Mouse (Mus musculus) thymus, postnatal 14 days (tissue): ENCODE measurements around the gene Mbnl1.

ENCODE experiments used
- DNase-seq: peaks from one replicate; pipeline ENCODE4 v3.0.0; 2021

Mbnl1 gene

DNA sequence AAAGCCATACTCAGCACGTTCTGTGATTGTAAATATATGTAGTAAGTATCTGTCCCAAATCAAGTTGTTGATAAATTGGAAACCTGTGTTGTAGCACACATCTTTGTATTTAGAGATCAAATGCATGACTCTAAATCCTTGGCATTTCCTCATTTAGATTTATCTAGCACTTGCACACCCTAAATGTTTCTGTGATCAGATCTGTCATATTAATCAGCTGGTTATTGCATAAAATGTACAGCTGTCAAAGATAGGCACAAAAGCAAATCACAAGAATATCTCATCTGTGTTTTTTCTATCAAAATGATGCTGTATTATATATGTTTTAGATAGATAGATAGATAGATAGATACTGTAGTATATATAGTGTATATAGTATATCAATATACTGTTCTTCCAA is 98.9 kb downstream of the Mbnl1 start:
- no peak for DNase-seq

DNA sequence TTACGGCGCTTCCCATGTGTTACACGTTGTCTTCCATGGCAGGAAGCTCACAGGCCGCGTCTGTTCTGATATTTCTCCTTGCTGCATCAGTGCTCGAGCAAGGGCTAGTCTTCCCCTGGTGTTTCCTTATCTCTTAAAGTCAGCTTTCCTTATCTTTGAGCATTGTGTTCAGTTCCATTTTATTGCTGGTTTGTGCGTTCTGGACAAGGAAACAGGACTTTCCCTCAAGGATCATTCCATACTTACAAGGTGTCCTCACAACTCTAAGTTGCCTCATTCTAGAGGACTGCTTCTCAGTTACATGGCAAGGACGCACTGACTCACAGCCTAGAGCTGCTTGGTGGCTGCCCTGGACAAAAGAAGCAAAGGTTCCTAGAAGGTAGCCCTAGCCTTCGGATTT is 101.6 kb downstream of the Mbnl1 start:
- DNase-seq: no peak

DNA sequence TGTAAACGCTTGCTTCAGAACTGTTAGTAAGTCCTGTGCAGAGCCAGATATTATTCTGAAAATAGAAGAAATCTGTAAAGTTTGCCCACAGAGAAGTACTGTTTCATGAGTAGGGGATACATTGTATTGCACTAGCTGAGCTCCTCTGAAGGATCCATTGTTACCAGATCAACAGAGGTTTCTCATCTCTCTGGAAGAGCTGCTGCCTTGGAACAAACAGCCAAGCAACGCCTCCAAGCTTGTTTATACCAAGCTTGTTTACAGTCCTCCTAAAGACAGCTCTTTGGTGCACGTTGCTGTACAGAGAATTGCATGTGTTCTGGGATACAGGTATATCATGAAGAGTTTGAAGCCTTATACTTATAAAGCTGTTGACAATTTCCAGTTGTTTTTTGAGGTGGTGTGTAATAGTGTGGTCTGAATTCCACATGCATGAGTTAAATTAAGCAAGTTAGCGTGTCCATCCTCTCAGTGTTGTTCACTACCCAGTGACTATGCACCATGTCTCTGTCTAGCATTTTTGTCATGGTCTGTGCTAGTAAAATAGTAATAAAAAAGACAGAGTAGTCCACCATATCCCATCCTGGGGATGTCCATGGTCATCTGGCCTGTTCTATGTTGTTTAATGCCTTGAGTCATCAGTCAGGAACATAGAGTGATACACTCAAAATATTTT is 102.4 kb downstream of the Mbnl1 start:
- DNase-seq: no peak

DNA sequence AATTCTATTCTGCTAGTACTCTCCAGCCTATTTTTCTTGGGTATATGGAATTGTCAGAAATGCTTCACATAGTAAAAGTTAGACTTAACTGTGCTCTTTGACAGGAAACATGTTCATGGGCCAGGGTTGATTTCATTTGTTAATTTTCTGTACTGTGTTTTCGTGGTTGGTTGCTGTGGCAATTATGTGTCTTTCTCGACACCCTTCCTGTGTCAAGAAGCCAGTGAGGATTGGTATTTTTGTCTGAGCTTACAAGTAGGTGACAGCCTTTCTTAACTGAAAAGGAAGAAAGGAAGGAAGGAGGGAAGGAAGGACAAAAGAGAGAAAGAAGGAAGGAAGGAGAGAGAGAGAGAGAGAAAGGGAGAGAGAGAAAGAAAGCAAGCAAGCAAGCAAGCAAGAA is 103.3 kb downstream of the Mbnl1 start:
- no peak for DNase-seq

DNA sequence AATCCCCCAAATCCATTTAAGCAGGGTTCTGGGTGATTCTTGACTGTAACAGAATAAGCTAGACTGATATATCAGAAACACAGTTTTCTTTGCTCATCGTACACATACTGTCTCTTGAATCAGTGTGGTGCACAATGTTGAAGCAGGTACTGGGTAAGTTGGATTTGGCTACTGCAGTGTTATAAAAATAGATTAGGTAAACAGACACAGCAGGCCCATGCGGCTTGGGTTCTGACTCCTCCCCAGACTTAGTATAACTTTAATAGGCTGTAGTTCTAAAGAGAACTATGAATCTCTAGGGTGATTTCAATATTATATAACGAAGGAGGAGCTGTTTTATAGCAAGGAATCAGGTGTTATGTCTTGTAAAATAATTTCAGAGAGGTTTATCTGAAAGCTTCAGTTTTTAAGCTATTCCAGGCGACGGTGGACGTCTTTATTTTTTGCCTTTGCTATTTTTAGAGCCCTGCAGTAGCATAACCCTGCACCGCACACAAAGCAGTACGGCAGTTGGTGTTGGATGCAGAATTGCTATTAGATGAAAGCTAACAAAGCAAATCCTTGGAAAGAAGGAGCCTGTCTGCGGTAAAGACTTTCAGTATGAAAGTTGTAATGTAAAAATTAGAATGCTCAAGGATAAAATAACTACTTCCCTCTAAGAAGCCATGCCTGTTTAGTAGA is 103.9 kb downstream of the Mbnl1 start:
- DNase-seq: no peak

DNA sequence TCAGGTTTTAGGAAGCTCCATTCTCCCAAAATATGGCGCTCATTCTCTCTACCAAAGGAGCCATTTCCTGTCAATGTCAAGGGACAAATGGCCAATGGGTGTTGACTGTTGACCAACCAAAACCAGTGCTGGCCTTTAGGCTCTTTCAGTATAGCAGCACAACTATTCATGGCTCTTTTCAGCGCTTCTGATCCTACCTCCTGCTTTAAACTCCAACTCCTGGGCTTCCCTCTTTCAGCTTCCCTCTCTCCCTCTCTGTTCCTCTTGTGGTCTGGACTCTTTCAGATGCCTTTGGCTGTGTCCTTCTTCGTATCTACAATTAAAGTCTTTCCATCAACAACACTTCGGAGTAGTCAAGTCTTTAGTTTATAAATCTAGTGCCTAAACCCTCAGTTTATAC is 107.2 kb downstream of the Mbnl1 start:
- DNase-seq: no peak

DNA sequence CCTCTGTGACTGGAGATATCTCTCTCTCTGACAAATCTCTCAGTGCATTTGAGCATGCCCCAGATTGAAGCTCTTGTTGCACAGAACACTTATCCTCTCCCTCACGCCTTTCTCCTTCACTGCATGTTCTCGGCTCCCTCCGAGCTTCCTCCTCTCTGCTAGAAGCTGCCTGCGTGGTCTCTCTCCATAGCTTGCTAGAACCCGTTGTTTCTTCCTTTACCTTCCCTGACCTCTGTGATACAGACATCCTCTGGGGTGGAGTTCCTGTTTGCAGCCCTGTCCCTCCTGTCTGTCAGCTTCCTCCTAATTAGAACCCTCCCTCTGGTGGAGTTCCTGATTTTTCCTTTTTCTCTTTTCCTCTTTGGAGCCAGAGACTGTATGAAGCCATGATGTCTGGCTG is 108.1 kb downstream of the Mbnl1 start:
- DNase-seq: no peak

DNA sequence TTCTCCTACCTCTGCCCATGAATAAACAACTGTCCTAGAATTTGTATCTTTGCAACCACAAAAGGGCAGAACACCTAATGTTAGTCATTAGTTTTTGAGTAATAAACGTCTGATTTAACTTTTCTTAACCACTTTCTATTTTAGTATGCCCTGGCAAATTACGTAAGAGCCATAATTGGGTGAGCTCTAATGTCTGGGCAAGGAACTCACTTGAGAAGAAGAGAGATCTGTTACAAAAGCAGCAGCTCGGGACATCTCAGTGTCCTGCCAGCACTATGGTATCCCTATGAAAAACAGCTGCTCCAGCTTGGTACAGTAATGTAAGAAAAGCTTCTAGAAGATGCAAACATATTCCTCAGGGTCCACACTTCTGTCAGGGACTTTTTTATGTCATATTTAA is 109.5 kb downstream of the Mbnl1 start:
- DNase-seq: no peak

DNA sequence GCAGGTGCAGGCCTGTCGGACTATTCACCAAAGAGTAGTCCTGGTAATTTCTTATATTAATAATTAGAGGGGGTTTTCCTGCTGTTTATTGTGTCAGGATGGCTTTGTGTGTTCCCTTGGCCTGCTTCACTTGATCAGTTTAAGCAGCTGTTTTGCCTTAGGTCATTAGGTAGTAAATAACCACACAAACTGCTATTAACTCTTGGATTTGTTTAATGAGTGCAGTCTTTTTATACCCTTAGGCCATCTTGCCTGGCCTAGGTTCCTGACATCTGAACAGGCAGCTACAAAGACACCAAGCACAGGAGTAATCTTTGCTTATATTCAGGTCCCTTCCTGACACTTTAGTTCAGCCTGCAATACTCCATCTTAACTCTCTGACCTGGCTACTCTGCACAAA is 110.0 kb downstream of the Mbnl1 start:
- DNase-seq: no peak

DNA sequence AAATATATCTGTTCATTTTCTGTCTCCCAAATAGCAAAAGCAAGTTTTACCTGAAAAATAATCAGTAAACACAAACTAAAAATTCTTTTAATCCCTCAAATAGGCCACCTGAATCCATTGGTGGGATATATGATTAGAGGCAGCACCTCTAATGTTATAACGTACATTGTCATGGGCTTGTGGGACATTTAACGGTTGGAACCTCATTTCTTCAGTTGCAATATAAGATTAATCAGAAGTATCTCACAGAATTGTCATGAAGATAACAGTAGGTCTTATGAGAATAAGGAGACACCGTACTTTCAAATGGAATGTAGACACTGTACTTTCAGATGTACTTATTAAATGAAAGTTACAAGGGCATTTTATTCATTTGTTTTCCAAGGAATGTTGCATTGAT is 112.1 kb downstream of the Mbnl1 start:
- no peak for DNase-seq

DNA sequence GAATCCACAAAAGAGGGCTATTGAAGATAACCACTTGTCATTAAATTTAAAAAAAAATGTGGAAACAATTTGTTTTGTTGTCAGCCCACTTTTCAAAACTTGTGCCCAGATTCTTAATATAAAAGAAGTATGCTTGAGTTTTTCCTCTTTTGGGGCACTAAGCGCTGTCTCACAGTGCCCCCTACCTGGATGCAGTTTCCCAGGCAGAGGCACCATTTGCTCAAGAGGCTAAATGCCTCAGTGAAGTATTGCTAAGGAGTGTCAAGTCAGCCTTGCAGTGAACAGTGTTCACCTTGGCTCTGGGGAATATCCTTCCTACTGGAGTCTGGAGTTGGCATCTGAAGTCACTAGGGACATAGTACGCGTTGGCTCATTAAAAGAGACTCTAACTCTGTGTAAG is 113.4 kb downstream of the Mbnl1 start:
- no peak for DNase-seq

DNA sequence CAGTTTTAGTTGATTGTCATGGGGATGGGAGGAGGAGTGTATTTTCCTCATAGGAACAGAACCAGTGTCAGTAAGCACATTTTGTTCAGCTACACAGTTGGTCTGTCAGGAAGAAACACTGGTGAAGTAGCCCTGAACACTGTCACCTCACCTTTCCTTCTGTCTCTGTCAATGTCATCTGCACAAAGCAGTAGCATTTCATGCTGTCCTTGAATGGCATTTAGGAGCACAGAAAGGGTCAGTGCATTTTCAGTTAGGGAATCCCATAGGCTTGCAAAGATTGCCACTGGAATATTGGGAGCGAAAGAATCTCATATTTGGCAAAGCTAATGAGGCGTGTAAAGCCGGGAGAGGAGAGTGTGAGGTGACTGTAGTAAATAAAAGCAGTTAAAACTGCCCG is 114.5 kb downstream of the Mbnl1 start:
- DNase-seq: no peak

DNA sequence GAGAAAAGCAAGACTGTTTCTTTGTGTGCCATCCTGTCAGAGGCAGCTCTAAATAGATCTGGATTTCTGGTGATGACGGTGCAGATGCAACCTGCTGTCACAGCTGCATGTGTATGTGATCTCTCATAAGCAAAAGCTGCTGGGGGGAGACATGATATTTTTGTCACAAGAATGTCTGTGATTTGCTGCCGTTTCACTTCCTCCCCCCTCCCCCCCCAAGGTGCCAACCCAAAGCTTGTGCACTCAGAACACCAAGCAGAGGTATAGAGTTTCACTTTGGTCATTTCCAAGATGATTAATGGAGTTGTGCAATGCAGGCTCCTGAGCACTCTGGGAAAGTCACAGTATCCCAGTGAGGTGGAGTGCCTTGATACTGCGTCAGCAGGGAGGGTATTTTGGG is 116.7 kb downstream of the Mbnl1 start:
- DNase-seq: no peak

DNA sequence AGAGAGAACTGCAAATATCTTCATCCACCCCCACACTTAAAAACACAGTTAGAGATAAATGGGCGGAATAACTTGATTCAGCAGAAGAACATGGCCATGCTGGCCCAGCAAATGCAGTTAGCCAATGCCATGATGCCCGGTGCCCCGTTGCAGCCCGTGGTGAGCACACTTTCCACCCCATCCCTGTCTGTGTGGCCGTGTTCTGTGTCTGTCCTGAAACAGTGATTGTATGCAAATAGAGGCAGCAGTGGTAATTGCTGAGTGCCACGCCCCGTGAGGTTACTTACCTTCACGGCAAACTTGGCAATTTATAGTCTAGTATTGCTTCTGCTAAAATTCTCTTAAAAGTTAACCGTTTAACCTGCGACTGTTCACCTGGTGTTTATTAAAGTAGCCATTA is 123.0 kb downstream of the Mbnl1 start:
- DNase-seq: no peak

DNA sequence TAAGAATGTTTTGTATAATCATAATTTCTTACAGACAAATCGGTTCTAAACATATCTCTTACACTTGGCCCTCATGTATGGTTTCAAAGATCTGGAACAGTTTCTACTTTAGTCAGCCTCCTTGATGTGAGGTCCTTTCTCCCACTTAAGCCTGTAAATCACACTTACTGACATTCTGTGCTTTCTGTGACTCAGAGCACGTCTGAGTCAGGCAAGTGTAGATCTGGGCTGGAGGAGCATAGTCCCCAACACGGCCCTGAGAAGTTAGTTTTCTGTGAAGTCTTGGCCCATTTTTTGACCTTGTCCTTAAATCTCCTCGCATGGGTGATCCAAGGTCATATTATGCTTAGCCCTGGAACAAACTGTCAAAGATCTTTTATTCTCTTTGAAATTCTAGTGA is 124.4 kb downstream of the Mbnl1 start:
- no peak for DNase-seq

DNA sequence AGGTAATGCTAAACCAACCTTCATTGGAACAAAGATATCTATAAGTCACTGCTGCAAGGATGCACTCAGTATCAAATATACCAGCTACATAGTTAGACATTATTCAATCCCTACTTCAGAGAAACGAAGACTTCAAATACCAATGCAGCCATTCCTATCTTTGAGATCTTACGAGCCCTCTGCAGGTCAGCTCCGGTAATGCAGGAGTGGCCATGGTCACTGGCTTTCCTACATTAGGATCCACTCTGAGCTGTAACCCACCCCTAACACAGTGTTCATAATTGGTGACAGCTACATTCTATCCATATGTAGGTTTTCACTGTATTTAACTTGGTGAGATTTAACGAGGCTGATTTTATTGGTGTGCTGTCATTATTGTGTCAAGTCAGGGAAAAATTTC is 129.1 kb downstream of the Mbnl1 start:
- DNase-seq: peak; percentile 71

DNA sequence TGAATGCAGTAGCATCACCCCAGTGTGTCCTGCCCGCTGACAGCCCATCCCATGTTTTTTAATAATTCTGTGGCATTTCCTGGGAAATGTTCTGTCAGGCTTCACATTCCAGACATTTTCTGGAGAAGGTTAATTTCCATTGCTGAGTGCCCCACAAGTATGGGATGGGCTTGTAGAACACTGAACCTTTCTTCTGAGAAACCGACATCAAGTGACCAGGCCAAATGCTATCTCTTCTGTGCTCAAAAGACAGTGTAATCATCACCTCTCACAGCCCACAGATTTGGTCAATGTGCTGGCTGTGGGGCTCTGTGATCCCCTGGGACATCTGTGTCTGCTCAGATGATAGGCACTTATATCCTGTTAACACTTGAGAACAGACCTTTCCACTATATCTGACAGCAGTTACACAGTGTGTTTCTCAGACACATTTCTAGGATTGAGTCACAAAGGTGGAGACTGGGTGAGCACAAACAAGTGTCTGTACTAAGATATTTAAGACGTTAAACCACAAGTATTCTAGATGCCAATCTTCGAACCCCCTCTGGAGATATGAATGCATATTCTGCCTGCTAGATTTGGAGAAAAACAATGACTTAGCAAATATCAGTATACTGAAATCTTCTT is 130.4 kb downstream of the Mbnl1 start:
- no peak for DNase-seq

DNA sequence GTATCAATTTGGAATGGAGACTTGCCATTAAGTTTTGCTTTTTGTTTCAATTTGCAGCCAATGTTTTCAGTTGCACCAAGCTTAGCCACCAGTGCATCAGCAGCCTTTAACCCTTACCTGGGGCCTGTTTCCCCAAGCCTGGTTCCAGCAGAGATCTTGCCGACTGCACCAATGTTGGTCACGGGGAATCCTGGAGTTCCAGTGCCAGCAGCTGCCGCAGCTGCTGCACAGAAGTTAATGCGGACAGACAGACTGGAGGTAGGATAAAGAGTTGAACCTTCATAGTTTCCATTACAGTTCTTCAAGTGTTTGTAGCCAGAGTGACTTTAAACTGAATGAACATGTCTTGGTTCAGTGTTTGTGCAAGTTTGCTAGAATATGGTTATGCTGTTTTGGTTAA is 131.0 kb downstream of the Mbnl1 start:
- DNase-seq: no peak

DNA sequence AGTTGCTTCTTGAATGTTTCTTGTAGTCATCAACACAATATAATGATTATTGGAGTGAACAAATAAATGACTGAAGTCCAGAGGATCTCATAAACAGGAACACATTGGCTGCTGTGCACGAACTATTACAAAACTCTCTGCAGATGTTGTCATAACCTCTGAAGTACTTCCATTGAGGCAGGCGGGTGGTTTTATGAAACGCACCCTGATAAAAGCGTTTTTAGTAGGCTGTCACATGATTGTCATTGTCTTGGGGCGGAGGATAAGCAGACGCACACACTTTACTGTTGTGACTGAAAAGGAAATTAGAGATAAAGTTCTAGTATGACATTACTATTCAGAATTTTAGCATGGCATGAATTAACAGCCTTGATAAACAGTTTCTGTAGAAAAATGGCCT is 131.6 kb downstream of the Mbnl1 start:
- DNase-seq: no peak

DNA sequence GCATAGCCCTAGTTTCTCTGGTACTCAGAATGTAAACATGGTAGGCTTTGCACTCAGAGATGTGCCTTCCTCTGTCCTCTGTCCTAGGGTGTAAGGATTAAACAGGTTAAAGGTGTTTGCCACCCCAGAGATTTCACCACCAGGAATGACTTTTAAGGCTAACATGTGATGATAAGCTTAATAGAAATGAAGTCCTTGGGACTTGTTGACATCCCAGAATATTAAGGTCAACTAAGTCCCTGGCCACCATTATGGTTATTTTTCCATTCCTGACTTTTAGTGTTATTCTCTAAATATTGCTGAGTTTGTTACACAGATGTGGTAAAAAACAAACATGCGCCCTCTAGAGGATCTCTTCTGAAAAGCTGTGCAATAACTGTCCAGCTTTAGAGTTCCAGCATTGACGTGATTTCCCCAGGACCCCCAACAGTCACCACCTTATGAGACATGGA is 136.3 kb downstream of the Mbnl1 start:
- DNase-seq: peak; percentile 42

DNA sequence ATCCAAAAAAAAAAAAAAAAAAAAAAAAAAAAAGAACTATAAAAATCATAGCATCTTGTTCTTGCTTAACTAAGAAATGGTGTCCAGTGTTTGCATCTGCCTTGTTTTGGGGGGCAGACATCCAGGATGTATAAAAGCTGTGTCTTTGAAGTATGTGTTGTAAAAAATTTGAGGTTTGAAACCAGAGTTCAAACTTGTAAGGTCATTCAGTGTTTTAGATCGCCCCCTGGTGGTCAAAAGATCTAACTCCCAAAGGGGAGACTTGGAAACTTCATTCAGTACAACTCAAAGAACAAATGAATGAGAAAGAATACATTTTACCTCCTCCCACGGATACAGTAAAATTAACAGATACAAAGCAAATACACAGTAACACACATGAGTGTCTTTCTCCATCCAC is 139.2 kb downstream of the Mbnl1 start:
- DNase-seq: peak; percentile 74

DNA sequence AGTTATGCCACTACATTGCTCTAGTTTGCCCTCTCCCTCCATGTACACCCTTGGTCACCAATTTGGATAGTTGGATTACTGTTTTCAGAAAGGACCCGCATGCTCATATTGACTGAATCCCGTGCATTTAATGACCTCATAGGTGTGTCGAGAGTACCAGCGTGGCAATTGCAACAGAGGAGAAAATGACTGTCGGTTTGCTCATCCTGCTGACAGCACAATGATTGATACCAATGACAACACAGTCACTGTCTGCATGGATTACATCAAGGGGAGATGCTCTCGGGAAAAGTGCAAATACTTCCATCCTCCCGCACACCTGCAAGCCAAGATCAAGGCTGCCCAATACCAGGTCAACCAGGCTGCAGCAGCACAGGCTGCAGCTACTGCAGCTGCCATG is 140.5 kb downstream of the Mbnl1 start:
- no peak for DNase-seq

DNA sequence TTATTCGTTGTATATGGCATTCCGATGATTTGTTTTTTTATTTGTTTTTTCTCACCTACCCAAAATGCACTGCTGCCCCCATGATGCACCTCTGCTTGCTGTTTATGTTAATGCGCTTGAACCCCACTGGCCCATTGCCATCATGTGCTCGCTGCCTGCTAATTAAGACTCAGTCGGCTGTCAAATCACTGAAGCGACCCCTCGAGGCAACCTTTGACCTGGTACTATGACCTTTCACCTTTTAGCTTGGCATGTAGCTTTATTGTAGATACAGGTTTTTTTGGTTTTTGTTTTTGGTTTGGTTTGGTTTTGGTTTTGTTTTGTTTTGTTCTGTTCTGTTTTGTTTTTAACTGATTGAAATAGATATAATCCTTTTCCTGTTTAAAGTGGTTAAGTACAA is 141.9 kb downstream of the Mbnl1 start:
- DNase-seq: no peak

DNA sequence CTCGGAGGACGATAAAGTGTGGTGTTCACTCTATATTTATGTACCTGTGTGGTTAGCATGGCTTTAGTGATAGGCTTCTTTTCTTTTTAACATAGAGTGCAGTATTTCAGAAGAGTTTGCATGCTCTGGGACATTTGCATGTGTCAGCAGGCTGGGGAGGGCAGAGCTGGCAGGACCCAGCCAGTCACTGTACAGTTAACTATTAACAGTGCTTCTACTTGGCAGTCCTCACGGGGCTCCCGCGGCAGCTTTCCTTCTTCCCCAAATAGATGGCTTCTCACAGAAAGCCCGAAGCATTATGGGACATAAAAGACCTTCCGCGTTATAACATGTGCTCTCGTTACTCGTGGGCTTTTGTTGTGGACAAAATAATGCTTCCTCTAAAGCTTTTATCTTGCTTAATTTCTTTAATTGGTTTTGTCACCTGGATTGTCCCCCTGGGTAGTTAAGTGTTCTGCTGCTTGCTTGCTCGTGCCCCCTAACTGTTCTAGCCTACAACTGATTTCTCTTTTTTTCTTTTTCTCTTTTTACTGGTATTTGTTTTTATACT is 142.5 kb downstream of the Mbnl1 start:
- no peak for DNase-seq
